Mouse (Mus musculus): ENCODE measurements at regions not wholly inside any gene's neighbourhood (a gene's known extent, or its start where the extent isn't known, plus 50 kb on each side); places are given as distances from the start of the nearest gene placed in this dataset.

GRCm38 (mm10) chr17:45884021-45884722 is 148.0 kb downstream of the Vegfa start:
- no peak for TF ChIP-seq POLR2A (IDR thresholded peaks at IDR 0.05; ENCODE audit: control insufficient read depth, extremely low read depth, insufficient read depth, low read length, poor library complexity)
- TF ChIP-seq CTCF (IDR thresholded peaks at IDR 0.05; ENCODE audit: borderline replicate concordance, control insufficient read depth, extremely low read depth, insufficient read depth, low read length, poor library complexity), result no peak
